Mouse (Mus musculus): ENCODE data around the gene Ctnnbip1. TPM values are rescaled to one million over a fixed set of nuclear protein-coding genes. Genes with fewer than 3 reads are reported as not detected.
A peak's percentile ranks its signal among the peaks of the same experiment; 100 is the strongest.

The Ctnnbip1 gene
- total RNA-seq, 2 experiments from 2014 or later, result 44.7 to 44.8 TPM

- DNase-seq (ENCODE audit: low spot score in 2 of 2), result no peak
Observed at GRCm38 (mm10) chr4:149518351-149519220, 550 bp downstream of the Ctnnbip1 start.

- no peak for DNase-seq (ENCODE audit: low spot score in 2 of 2)
Observed at GRCm38 (mm10) chr4:149521258-149521657, 3.2 kb downstream of the Ctnnbip1 start.

- no peak for DNase-seq (ENCODE audit: low spot score in 2 of 2)
Observed at GRCm38 (mm10) chr4:149523961-149524360, 5.9 kb downstream of the Ctnnbip1 start.

GRCm38 (mm10) chr4:149525170-149525569, 7.1 kb downstream of the Ctnnbip1 start:
- DNase-seq (ENCODE audit: low spot score in 2 of 2), result no peak

- DNase-seq (ENCODE audit: low spot score in 2 of 2), result no peak
Observed at GRCm38 (mm10) chr4:149525811-149526210, 7.8 kb downstream of the Ctnnbip1 start.

GRCm38 (mm10) chr4:149526330-149526729, 8.3 kb downstream of the Ctnnbip1 start:
- DNase-seq (ENCODE audit: low spot score in 2 of 2), result no peak

GRCm38 (mm10) chr4:149527621-149528354, 9.8 kb downstream of the Ctnnbip1 start:
- DNase-seq (ENCODE audit: low spot score in 2 of 2), result no peak

- no peak for DNase-seq (ENCODE audit: low spot score in 2 of 2)
Observed at GRCm38 (mm10) chr4:149529691-149530090, 11.7 kb downstream of the Ctnnbip1 start.

GRCm38 (mm10) chr4:149539441-149539840, 21.4 kb downstream of the Ctnnbip1 start:
- DNase-seq (ENCODE audit: low spot score in 2 of 2), result peak in 1 of 2 experiments; percentile 13

GRCm38 (mm10) chr4:149541935-149542334, 23.9 kb downstream of the Ctnnbip1 start:
- DNase-seq (ENCODE audit: low spot score in 2 of 2), result no peak

- no peak for DNase-seq (ENCODE audit: low spot score in 2 of 2)
Observed at GRCm38 (mm10) chr4:149542431-149542830, 24.4 kb downstream of the Ctnnbip1 start.

- DNase-seq (ENCODE audit: low spot score in 2 of 2), result peak; percentile 60 to 79
Observed at GRCm38 (mm10) chr4:149542927-149543553, 25.0 kb downstream of the Ctnnbip1 start.

- no peak for DNase-seq (ENCODE audit: low spot score in 2 of 2)
Observed at GRCm38 (mm10) chr4:149544892-149545291, 26.9 kb downstream of the Ctnnbip1 start.

GRCm38 (mm10) chr4:149546797-149547444, 28.9 kb downstream of the Ctnnbip1 start:
- no peak for DNase-seq (ENCODE audit: low spot score in 2 of 2)

GRCm38 (mm10) chr4:149547523-149547922, 29.5 kb downstream of the Ctnnbip1 start:
- DNase-seq (ENCODE audit: low spot score in 2 of 2), result no peak

GRCm38 (mm10) chr4:149549221-149549925, 31.3 kb downstream of the Ctnnbip1 start:
- peak in 1 of 2 experiments; percentile 58 for DNase-seq (ENCODE audit: low spot score in 2 of 2)

GRCm38 (mm10) chr4:149550866-149551265, 32.8 kb downstream of the Ctnnbip1 start:
- no peak for DNase-seq (ENCODE audit: low spot score in 2 of 2)

GRCm38 (mm10) chr4:149551696-149552095, 33.7 kb downstream of the Ctnnbip1 start:
- DNase-seq (ENCODE audit: low spot score in 2 of 2), result no peak

- no peak for DNase-seq (ENCODE audit: low spot score in 2 of 2)
Observed at GRCm38 (mm10) chr4:149553834-149554233, 35.8 kb downstream of the Ctnnbip1 start.

GRCm38 (mm10) chr4:149556111-149556510, 38.1 kb downstream of the Ctnnbip1 start:
- DNase-seq (ENCODE audit: low spot score in 2 of 2), result no peak

All from adrenal gland, postnatal 4 days (tissue).